ENCODE assay signal across 8 mouse cellular contexts in genomic region chr7:133007343-133007742, GRCm38 (mm10).
DNase-seq lines count a peak whose midpoint lies in the region; ATAC-seq lines count a peak whose summit lies in the region.

No protein-coding gene starts in this region.

- 68% methylated on average over 11 of the region's 11 CpGs for WGBS in kidney, embryonic 15.5 days
- 41% methylated on average over 11 of the region's 11 CpGs for WGBS in heart, embryonic 12.5 days

- intact Hi-C loops in left cerebral cortex, postnatal 14 days (cut with DNase I) = no loop called here

- H3K27me3 ChIP-seq in kidney, embryonic 15.5 days = no peaks in the 10 kb centered on the region
- no peaks in the 10 kb centered on the region for H3K27me3 ChIP-seq in heart, embryonic 12.5 days (replicated peaks)

- H3K4me1 ChIP-seq in kidney, embryonic 15.5 days = peaks cover 63% of the 10 kb centered on the region
- peaks cover 83% of the 10 kb centered on the region for H3K4me1 ChIP-seq in heart, embryonic 12.5 days (replicated peaks)

- DNase-seq in kidney, postnatal 4 days = no peak
- peak; percentile 95 for DNase-seq in adrenal gland, adult 2 months
- no peak for DNase-seq in left cerebral cortex, postnatal 14 days (ENCODE audit: low spot score in 2 of 2)
- DNase-seq in c-Kit-positive CD71-positive TER-119-positive erythroid progenitor cells, embryonic 14.5 days (ENCODE audit: low spot score) = no peak
- DNase-seq in right cerebral cortex, postnatal 14 days = no peak

- no peak for ATAC-seq in kidney, embryonic 15.5 days (replicated peaks; ENCODE audit: low FRiP score)
- ATAC-seq in heart, embryonic 12.5 days (ENCODE audit: insufficient number of reproducible peaks, low FRiP score) = no peak
- peak; percentile 31; the same call in 1 of the 2 replicates for ATAC-seq in megakaryocyte-erythroid progenitor cell, adult 5-6 weeks (replicated peaks; ENCODE audit: low FRiP score, low TSS enrichment, poor library complexity, severe bottlenecking)

- no peak overlapping the region for H3K9ac ChIP-seq in kidney, embryonic 15.5 days
- no peak overlapping the region for H3K9ac ChIP-seq in heart, embryonic 12.5 days

- 0 out of 2 replicates have a peak overlapping the region, but pooled peaks have one; percentile 2 for H3K27ac ChIP-seq in kidney, embryonic 15.5 days
- H3K27ac ChIP-seq in heart, embryonic 12.5 days (ENCODE audit: poor library complexity, severe bottlenecking) = peak overlapping the region; percentile 2; the same call in 1 of the 2 replicates

- no peak overlapping the region for H3K4me2 ChIP-seq in kidney, embryonic 15.5 days
- H3K4me2 ChIP-seq in heart, embryonic 12.5 days = no peak overlapping the region

- H3K36me3 ChIP-seq in kidney, embryonic 15.5 days = peaks cover 36% of the 10 kb centered on the region
- peaks cover 13% of the 10 kb centered on the region for H3K36me3 ChIP-seq in heart, embryonic 12.5 days

- H3K4me3 ChIP-seq in kidney, embryonic 15.5 days (replicated peaks) = no peak overlapping the region
- no peak overlapping the region for H3K4me3 ChIP-seq in heart, embryonic 12.5 days

- H3K9me3 ChIP-seq in kidney, embryonic 15.5 days (replicated peaks) = no peaks in the 10 kb centered on the region
- no peaks in the 10 kb centered on the region for H3K9me3 ChIP-seq in heart, embryonic 12.5 days (replicated peaks)
